Mouse (Mus musculus): Measurements from ENCODE around the gene Gm7029.

DNA sequence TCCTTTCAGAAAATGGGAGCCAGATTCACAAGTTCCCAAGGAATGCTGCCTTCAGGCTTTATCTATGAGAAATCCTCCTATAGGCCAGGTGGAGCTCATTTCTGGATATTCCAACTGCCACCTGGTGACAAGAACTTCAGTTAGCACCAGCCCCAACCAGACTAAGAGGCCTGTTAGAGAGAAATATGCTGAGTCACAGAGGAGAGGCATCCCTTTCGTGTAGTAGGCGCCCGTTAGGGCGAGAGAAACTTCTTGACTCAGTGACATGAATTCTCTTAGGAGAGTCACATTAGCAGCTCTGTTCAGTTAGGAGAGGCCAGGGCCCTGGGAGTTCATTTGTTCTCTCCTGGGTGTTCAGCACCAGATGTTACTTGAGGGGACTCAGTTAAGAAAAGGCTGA lies 26.0 kb downstream of the Gm7029 start:
- TF ChIP-seq POLR2A (IDR thresholded peaks at IDR 0.05; ENCODE audit: borderline replicate concordance, low read depth, low read length) = no peak
- no peak for TF ChIP-seq CTCF (IDR thresholded peaks at IDR 0.05; ENCODE audit: low read depth, low read length)

Measured in bone marrow macrophage, adult 2 months (primary cell).